Mouse (Mus musculus) brain, embryonic 18.5 days (tissue): ENCODE measurements around the gene Itgam.
"Not testable (repeated sequence)": the region's sequence is repeated elsewhere in the genome, so short reads cannot be mapped to it uniquely, and the experiment has no call there.

Experiments used
- DNase-seq: peaks from one replicate; pipeline ENCODE4 v3.0.0-alpha.2; 2012; ENCODE audit warnings: low read depth, low spot score

Itgam gene

DNA sequence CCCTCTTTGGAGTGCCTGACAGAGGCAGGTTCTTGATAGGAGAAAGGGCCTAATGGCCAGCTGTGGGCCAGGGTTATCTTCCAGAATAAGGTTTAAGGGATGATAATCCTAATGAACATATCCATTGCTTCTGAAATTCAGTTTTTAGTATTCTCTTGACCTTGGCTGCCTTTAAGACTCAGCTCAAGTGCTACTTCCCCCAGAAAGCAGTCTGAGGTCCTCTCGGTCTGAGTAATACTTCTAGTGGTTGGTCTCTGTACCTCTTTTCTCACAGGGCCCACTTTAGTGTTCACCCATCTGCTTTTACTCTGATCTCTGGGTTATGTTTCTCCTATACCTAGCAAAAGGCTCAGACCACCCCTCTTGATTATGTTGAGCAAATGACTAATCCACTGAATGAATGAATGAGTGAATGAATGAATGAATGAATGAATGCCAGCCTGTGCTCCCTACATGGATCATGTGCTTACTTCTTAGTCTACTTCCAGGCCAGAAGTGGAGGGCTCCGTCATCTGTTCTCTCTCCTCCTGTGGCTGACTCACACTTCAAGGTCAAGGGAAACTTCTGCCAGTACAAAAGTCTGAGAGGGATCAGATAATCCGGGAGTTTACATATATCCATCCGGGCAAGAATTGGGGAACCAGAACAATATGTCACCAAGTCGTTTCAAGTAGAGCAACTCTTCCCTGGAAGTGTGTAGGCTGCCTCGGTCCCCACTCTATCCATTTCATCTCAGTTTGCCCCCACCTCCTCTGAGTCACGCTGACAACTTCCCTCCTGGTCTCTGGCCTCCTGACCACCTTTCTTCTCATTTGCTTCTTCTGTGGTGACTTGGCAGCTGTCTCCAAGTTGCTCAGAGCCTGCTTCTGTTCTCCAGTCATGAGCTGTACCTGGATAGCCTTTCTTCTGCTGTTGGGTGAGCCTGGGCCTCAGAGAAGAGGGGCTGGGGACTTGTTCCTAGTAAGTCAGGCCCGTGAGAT lies 66.6 kb downstream of the Itgam start, which contains the start of gene Itgax:
Gene Itgax (plus strand): TSS at position 807 of the 980 bp plus-strand sequence.
- DNase-seq = no peak

DNA sequence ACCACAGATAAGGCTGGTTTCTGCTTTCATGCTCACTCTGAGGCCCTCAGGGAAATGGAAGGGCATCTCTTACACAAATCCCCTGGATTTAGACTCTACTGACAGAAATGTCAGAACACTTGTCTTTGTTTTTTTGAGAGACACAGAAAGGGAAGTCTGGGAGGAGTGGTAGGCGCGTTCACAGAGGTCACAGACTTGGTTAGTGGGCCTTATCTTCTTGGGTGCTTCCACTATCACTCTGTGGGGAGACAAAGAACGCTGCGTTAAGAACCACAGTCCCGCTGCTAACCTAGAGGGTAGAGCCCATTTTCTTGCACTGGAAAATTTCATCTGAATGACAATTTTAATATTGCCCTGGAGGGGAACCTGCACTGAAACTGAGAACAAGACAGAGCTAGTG lies 69.7 kb downstream of the Itgam start:
- no peak for DNase-seq

DNA sequence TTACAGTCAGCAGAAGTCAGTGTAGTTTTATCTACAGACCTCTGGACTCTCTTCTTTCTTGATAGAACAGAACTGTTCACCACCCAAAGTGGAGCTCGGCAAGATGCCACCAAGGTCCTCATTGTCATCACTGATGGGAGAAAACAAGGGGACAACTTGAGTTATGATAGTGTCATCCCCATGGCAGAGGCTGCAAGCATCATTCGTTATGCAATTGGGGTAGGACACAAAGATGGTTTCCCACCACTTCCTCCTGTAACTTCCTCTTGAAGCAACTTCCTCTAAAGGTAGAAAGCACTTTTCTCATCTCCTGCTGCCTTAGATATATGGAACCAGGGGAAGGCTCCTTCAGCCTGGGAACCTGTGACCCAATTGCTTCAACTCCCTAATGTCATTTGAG lies 71.2 kb downstream of the Itgam start:
- no peak for DNase-seq

DNA sequence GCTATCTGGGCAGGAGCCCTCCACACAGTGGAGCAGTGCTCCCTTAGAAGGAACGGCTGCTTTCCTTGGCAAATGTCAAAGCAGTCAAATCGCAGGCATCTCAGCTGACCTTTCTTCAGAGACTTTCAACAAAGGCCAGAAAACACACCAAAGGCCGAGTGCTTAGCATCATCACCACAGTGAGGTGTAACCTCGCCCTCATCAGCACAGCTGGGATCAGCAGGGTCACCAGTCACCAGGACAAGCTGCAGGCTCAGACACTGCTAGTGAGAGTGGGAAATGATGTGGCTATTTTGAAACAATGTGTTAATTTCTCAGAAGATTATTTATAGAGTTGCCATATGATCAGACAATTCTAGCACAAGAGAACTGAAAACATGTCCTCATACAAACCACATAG lies 74.5 kb downstream of the Itgam start:
- DNase-seq = no peak

DNA sequence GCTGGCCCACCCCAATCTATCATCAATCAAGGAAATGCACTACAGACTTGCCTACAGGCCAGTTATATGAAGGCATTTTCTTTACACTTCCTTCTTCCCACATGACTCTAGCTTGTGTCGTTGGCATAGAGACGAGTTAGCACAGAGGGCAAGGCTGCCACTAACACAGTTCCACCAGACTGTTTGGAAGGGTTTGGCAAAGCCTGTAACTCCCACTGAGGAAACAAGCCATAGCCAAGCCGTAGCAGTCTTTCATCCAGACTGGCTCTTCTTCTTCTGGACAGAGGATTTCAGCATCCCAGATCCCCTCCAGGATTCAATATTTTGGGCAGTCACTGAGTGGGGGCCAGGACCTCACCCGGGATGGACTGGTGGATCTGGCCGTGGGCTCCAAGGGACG lies 77.2 kb downstream of the Itgam start:
- no peak for DNase-seq

DNA sequence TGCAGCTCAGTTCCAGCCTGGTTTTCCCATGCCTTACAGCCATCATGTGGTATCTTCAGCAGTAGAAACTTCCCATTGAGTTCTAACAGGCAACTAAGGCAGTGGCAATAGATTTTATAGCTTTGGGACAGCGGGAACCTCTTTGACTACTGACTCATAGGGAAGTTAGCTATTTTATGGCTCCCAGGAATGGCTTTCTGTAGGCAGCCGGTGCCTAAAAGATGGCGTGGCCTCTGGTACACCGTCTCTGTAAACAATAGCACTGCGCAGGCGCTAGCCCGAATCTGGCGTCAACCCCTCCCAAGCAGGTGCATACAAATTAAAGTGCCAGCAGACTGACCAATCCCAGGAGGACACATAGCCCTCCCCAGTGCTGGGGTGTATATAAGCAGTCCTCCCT lies 88.5 kb downstream of the Itgam start:
- no peak for DNase-seq

DNA sequence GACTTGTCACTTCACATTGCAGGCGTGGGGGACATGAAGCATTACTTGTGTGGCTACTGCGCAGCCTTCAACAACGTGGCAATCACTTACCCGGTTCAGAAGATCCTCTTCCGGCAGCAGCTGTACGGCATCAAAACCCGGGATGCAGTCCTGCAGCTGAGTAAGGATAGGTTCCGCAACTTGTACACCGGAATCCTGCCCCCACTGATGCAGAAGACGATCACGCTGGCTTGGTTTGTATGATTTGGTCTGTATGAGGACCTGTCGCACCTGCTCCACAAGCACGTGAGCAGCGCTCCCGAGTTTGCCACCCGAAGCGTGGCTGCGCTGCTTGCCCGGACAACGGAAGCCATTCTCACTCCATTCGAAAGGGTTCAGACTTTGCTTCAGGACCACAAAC lies 91.6 kb downstream of the Itgam start, which contains the start of gene Itgad:
Gene Itgad (plus strand): TSS at position 301 of the 400 bp plus-strand sequence.
- no peak for DNase-seq

DNA sequence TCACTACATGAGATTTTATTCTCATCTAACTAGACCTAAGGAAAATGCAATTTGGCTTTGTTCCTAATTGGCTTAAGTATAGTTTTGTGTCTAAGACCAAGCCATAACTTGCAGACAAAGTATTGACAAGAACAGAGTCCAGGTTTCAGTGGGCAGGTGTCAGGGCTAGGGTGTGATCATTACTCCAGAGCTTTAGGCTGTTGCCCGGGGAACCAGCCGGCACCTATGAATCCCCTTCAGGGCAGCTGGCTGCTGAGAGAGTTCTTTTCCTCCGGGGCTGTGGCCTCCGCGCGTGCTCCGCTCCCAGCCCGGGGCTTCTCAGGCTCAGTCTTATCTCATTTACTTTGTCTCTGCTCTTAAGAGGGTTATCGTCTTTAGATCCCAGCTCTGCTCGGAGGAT lies 92.5 kb downstream of the Itgam start:
- DNase-seq = no peak

DNA sequence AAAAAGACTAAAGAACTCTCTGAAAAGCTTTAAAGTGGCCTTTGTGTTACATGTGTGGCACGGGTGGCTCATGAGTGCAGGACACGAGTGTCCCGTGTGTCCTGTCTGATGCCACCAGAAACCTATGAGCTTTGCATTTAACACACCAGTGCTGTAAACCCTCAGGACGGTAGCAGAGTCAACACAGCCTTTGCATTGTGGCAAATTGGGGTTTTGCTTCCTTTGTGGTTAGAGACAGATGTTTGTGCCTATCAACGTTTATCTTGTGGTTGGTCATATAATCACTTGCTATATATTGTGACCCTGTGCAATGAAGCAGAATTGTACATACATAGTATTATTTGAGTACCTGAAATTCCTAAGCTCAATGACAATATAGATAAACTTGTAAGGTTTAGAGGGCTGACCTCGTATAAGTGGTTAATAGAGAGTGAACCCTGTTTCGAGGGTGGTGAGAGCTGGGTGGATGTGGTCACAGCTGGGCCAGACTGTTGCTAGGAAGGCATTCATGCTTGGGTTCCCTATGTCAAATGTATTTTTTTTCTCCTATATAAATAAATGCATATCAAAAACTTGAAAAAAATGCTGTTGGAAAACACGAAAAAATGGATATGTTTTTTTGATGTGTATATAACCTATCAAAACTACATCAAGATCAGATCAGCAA lies 96.4 kb downstream of the Itgam start:
- not testable (repeated sequence) for DNase-seq

DNA sequence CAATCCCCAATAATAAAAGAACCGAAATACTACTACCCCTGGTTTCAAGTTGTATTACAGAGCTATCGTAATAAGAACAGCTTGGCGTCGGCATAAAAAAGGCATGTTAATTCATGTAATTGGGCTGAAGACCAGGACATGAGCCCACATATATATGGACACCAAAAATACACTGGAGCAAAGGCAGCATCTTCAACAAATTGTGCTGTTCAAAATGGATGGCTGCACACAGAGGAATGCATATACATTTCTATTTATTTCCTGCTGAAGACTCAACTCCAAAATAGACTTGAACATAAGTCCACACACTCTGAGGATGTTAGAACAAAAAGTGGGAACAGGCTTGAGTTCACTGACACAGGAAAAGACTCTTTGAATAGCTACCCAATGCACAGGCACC lies 101.6 kb downstream of the Itgam start:
- DNase-seq = no peak

DNA sequence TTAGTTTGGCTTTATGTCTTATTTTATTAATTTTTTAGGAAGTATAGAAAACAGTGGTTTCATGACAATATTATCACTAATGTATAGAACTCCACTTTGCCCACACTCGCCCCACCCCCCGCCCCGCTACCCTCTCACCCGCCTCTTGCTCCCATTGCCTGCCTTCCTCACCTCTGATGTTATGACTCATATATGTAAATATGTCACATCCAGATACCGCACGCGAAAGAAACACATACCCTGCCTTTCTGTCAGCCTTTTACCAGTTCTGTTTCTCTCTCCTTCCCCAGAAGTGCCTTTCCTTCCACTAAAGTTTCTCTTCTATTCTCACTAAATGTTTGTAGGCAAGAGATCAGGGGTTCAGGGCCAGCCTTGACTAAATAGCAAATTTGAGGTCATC lies 104.0 kb downstream of the Itgam start:
- no peak for DNase-seq
